Mouse (Mus musculus): ENCODE measurements around the gene Nf2. TPM values are rescaled to one million over a fixed set of nuclear protein-coding genes. Genes with fewer than 3 reads are reported as not detected.

Gene Nf2
- polyA plus RNA-seq, 1 experiment = 21.3 TPM

- no peak for TF ChIP-seq POLR2A (IDR thresholded peaks at IDR 0.05; ENCODE audit: low read depth, low read length)
- no peak for TF ChIP-seq CTCF (IDR thresholded peaks at IDR 0.05; ENCODE audit: extremely low read depth, insufficient read depth, insufficient read length, insufficient replicate concordance)
- 24% methylated on average over 12 of the region's 12 CpGs for WGBS
- Histone ChIP-seq H3K4me3 (ENCODE audit: extremely low read depth, insufficient read depth, insufficient read length) (no peak overlapping the region), H3K27ac (ENCODE audit: insufficient read depth, low read length) (no peak overlapping the region), H3K36me3 (ENCODE audit: control insufficient read depth, insufficient read depth, low read length) (peaks cover 7% of the 10 kb centered on the region), H3K4me1 (ENCODE audit: control insufficient read depth, insufficient read depth, insufficient read length) (no peaks in the 10 kb centered on the region), H3K27me3 (ENCODE audit: control insufficient read depth, insufficient read depth, low read length) (no peaks in the 10 kb centered on the region)
- DNase-seq (ENCODE audit: low read depth in 1 of 2, low spot score in 2 of 2) = no peak
Measured at GRCm38 (mm10) chr11:4729603-4730002, 119.7 kb downstream of the Nf2 start.

DNA sequence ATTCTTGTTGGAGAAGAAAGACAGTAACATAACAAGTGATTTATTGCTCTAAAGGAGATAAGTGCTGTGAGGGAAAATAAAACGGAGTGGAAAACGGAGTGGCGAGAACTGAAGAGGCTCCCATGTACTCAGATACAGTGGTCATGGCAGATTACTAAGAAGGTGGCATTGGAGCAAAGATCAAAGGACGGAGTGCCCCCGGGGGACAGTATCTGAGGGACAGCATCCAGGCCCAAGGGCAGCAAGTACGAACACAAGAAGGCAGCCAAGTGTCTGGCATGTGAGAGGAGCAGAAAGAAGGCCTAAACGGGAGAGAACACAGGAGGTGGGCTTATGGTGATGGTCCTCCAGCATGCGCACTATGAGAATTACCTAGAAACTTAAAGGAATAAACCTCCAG lies 127.6 kb downstream of the Nf2 start:
- Histone ChIP-seq H3K36me3 (ENCODE audit: control insufficient read depth, insufficient read depth, low read length) (peaks cover 17% of the 10 kb centered on the region), H3K27ac (ENCODE audit: insufficient read depth, low read length) (no peak overlapping the region), H3K4me3 (ENCODE audit: extremely low read depth, insufficient read depth, insufficient read length) (no peak overlapping the region), H3K27me3 (ENCODE audit: control insufficient read depth, insufficient read depth, low read length) (no peaks in the 10 kb centered on the region), H3K4me1 (ENCODE audit: control insufficient read depth, insufficient read depth, insufficient read length) (no peaks in the 10 kb centered on the region)
- 97% methylated on average over 8 of the region's 8 CpGs for WGBS
- TF ChIP-seq POLR2A (IDR thresholded peaks at IDR 0.05; ENCODE audit: low read depth, low read length) = no peak
- no peak for TF ChIP-seq CTCF (IDR thresholded peaks at IDR 0.05; ENCODE audit: extremely low read depth, insufficient read depth, insufficient read length, insufficient replicate concordance)
- no peak for DNase-seq (ENCODE audit: low read depth in 1 of 2, low spot score in 2 of 2)

DNA sequence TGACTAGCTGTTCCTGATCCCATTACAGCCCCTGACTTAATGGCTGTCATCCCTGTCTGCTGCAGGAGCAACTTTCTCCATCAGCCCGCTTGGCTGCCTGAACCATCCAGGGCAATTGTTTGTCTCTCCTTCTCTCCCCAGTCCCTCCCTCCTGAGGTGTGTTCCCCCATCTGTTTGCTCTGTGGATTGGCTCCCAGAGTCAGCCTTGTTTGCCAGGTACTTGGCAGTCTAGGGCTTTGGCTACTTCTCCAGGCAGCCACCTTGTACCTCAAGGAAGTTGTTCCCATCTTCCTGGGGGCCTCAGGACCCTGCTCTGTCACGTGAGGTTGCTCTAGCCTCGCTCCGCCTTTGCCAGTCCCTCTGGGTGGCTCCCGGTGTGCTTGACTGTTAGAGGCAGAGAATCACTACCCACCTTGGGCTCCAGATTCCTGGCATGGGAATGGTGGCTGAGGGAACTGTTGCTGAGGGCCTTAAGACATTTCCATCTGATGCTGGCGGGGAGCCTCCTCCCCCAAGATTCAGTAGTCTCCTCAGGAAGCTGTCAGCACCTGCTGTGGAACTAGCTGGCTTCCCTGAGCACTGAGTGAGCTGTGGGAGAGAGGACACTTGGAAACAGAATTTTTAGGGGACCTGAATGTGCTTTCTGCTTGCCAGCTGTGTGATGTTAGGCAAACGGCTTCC lies 128.3 kb downstream of the Nf2 start:
- Histone ChIP-seq H3K4me1 (ENCODE audit: control insufficient read depth, insufficient read depth, insufficient read length) (no peaks in the 10 kb centered on the region), H3K4me3 (ENCODE audit: extremely low read depth, insufficient read depth, insufficient read length) (no peak overlapping the region), H3K36me3 (ENCODE audit: control insufficient read depth, insufficient read depth, low read length) (peaks cover 17% of the 10 kb centered on the region), H3K27ac (ENCODE audit: insufficient read depth, low read length) (no peak overlapping the region), H3K27me3 (ENCODE audit: control insufficient read depth, insufficient read depth, low read length) (no peaks in the 10 kb centered on the region)
- WGBS = 87% methylated on average over 7 of the region's 7 CpGs
- DNase-seq (ENCODE audit: low read depth in 1 of 2, low spot score in 2 of 2) = no peak
- no peak for TF ChIP-seq POLR2A (IDR thresholded peaks at IDR 0.05; ENCODE audit: low read depth, low read length)
- no peak for TF ChIP-seq CTCF (IDR thresholded peaks at IDR 0.05; ENCODE audit: extremely low read depth, insufficient read depth, insufficient read length, insufficient replicate concordance)

GRCm38 (mm10) chr11:4720393-4720792 lies 128.9 kb downstream of the Nf2 start:
- TF ChIP-seq CTCF (IDR thresholded peaks at IDR 0.05; ENCODE audit: extremely low read depth, insufficient read depth, insufficient read length, insufficient replicate concordance) (no peak), POLR2A (IDR thresholded peaks at IDR 0.05; ENCODE audit: low read depth, low read length) (no peak)
- Histone ChIP-seq H3K36me3 (ENCODE audit: control insufficient read depth, insufficient read depth, low read length) (peaks cover 17% of the 10 kb centered on the region), H3K4me1 (ENCODE audit: control insufficient read depth, insufficient read depth, insufficient read length) (no peaks in the 10 kb centered on the region), H3K27ac (ENCODE audit: insufficient read depth, low read length) (no peak overlapping the region), H3K4me3 (ENCODE audit: extremely low read depth, insufficient read depth, insufficient read length) (no peak overlapping the region), H3K27me3 (ENCODE audit: control insufficient read depth, insufficient read depth, low read length) (no peaks in the 10 kb centered on the region)
- DNase-seq (ENCODE audit: low read depth in 1 of 2, low spot score in 2 of 2) = no peak
- 92% methylated on average over 11 of the region's 11 CpGs for WGBS

GRCm38 (mm10) chr11:4719961-4720360 lies 129.4 kb downstream of the Nf2 start:
- no peaks in the 10 kb centered on the region for H3K4me1 ChIP-seq (ENCODE audit: control insufficient read depth, insufficient read depth, insufficient read length)
- WGBS = 88% methylated on average over 9 of the region's 9 CpGs

GRCm38 (mm10) chr11:4718548-4718947 lies 130.8 kb downstream of the Nf2 start:
- Histone ChIP-seq H3K4me3 (ENCODE audit: extremely low read depth, insufficient read depth, insufficient read length) (no peak overlapping the region), H3K27ac (ENCODE audit: insufficient read depth, low read length) (no peak overlapping the region), H3K27me3 (ENCODE audit: control insufficient read depth, insufficient read depth, low read length) (no peaks in the 10 kb centered on the region), H3K36me3 (ENCODE audit: control insufficient read depth, insufficient read depth, low read length) (peaks cover 3% of the 10 kb centered on the region), H3K4me1 (ENCODE audit: control insufficient read depth, insufficient read depth, insufficient read length) (peaks cover 5% of the 10 kb centered on the region; the same call in 1 of the 2 replicates)
- DNase-seq (ENCODE audit: low read depth in 1 of 2, low spot score in 2 of 2) = no peak
- no peak for TF ChIP-seq POLR2A (IDR thresholded peaks at IDR 0.05; ENCODE audit: low read depth, low read length)
- TF ChIP-seq CTCF (IDR thresholded peaks at IDR 0.05; ENCODE audit: extremely low read depth, insufficient read depth, insufficient read length, insufficient replicate concordance) = no peak
- 90% methylated on average over 5 of the region's 5 CpGs for WGBS

More at GRCm38 (mm10) chr11:4719961-4720360, 129.4 kb downstream of the Nf2 start:
- peaks cover 15% of the 10 kb centered on the region for H3K36me3 ChIP-seq (ENCODE audit: control insufficient read depth, insufficient read depth, low read length)
- H3K27ac ChIP-seq (ENCODE audit: insufficient read depth, low read length) = no peak overlapping the region
- TF ChIP-seq POLR2A (IDR thresholded peaks at IDR 0.05; ENCODE audit: low read depth, low read length) = no peak
- no peak for TF ChIP-seq CTCF (IDR thresholded peaks at IDR 0.05; ENCODE audit: extremely low read depth, insufficient read depth, insufficient read length, insufficient replicate concordance)
- no peak for DNase-seq (ENCODE audit: low read depth in 1 of 2, low spot score in 2 of 2)
- H3K4me3 ChIP-seq (ENCODE audit: extremely low read depth, insufficient read depth, insufficient read length) = no peak overlapping the region
- H3K27me3 ChIP-seq (ENCODE audit: control insufficient read depth, insufficient read depth, low read length) = no peaks in the 10 kb centered on the region

- H3K27ac ChIP-seq (ENCODE audit: insufficient read depth, low read length) = no peak overlapping the region
- no peak overlapping the region for H3K4me3 ChIP-seq (ENCODE audit: extremely low read depth, insufficient read depth, insufficient read length)
- H3K36me3 ChIP-seq (ENCODE audit: control insufficient read depth, insufficient read depth, low read length) = no peaks in the 10 kb centered on the region
- H3K27me3 ChIP-seq (ENCODE audit: control insufficient read depth, insufficient read depth, low read length) = no peaks in the 10 kb centered on the region
- WGBS = 91% methylated on average over 5 of the region's 5 CpGs
- no peak for DNase-seq (ENCODE audit: low read depth in 1 of 2, low spot score in 2 of 2)
- H3K4me1 ChIP-seq (ENCODE audit: control insufficient read depth, insufficient read depth, insufficient read length) = peaks cover 5% of the 10 kb centered on the region; the same call in 1 of the 2 replicates
- TF ChIP-seq POLR2A (IDR thresholded peaks at IDR 0.05; ENCODE audit: low read depth, low read length) = no peak
- TF ChIP-seq CTCF (IDR thresholded peaks at IDR 0.05; ENCODE audit: extremely low read depth, insufficient read depth, insufficient read length, insufficient replicate concordance) = no peak
Measured at GRCm38 (mm10) chr11:4716530-4717236, 132.7 kb downstream of the Nf2 start.

Other genes starting within 250 kb of the Nf2 start
- not detected in 2 replicates for gene Gm11032, start 229.5 kb downstream of the Nf2 start, polyA plus RNA-seq (2012; rRNA removed)
- gene Ascc2, start 211.8 kb downstream of the Nf2 start, polyA plus RNA-seq (2012; rRNA removed) = 10.6 and 11.2 TPM in 2 replicates
- gene Uqcr10, start 145.2 kb downstream of the Nf2 start, polyA plus RNA-seq (2012; rRNA removed) = 160 and 307 TPM in 2 replicates
- gene Zmat5, start 144.9 kb downstream of the Nf2 start, polyA plus RNA-seq (2012; rRNA removed) = 31.9 and 46.5 TPM in 2 replicates
- gene Cabp7, start 102.8 kb downstream of the Nf2 start, polyA plus RNA-seq (2012; rRNA removed) = 0.04 TPM in 1 of 2 replicates, not detected in the other
- gene Nipsnap1, start 24.4 kb upstream of the Nf2 start, polyA plus RNA-seq (2012; rRNA removed) = 12.0 and 21.0 TPM in 2 replicates
- 12.9 and 13.8 TPM in 2 replicates for gene Thoc5, start 45.8 kb upstream of the Nf2 start, polyA plus RNA-seq (2012; rRNA removed)
- 0.92 and 1.1 TPM in 2 replicates for gene Nefh, start 98.5 kb upstream of the Nf2 start, polyA plus RNA-seq (2012; rRNA removed)
- gene Ap1b1, start 137.3 kb upstream of the Nf2 start, polyA plus RNA-seq (2012; rRNA removed) = 79.7 and 92.9 TPM in 2 replicates
- gene Rasl10a, start 208.6 kb upstream of the Nf2 start, polyA plus RNA-seq (2012; rRNA removed) = 2.4 and 3.6 TPM in 2 replicates
- gene Gas2l1, start 215.8 kb upstream of the Nf2 start, polyA plus RNA-seq (2012; rRNA removed) = 35.5 and 36.5 TPM in 2 replicates
- 14.6 and 17.8 TPM in 2 replicates for gene Rhbdd3, start 249.4 kb upstream of the Nf2 start, polyA plus RNA-seq (2012; rRNA removed)
- gene Ewsr1, start 249.7 kb upstream of the Nf2 start, polyA plus RNA-seq (2012; rRNA removed) = 322 and 566 TPM in 2 replicates